Mouse (Mus musculus): ENCODE results near the gene Rhcg.

DNA sequence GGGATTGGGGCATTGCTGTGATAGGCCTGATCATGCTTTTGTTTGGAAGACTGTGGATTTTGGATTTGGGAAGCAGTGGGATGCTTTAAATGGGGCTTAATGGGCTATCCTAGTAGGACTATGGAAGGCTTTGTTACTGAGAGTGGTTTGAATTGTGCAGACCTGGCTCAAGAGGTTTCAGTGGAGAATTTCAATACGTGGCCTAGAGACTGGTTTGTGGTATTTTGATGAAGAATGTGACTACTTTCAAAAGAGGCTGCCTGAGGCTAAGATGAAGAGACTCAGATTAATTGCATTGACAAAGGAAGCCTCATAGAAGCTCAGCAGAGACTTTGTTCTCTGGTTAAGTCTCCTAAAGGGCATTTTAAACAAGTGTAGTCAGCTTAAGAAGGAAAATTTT, 37.1 kb upstream of the Rhcg start:
- TF ChIP-seq MAX (IDR thresholded peaks at IDR 0.05) = no peak
- TF ChIP-seq CTCF (IDR thresholded peaks at IDR 0.05; ENCODE audit: control insufficient read depth, insufficient read depth, insufficient read length) = no peak

All from C2C12 (cell line).